Mouse (Mus musculus) adrenal gland, postnatal 36 days (tissue): ENCODE data around the gene Kiss1. TPM values are rescaled to one million over a fixed set of nuclear protein-coding genes. Genes with fewer than 3 reads are reported as not detected.

ENCODE experiments used
- DNase-seq, 2 experiments: peaks; one replicate each; pipeline ENCODE4 v3.0.0; 2021; ENCODE audit warnings: mixed read lengths in 1 of 2
- long read RNA-seq, 2 experiments: library from polyadenylated mRNA; stranded (forward); transcript quantifications; one replicate each; pipeline ENCODE4 v2.0.0; 2021; ENCODE audit warnings: borderline sequencing depth in 2 of 2
- total RNA-seq, 2 experiments: library from RNA; stranded (reverse); gene quantifications; 2 replicates each; pipeline ENCODE4 v1.2.3; 2021

Gene Kiss1
- under 1 TPM in 1 of 2 experiments, not detected in 1; 0.66 TPM for total RNA-seq
- long read RNA-seq, experiment 1 = 0 reads
- long read RNA-seq, experiment 2 = 0 reads

DNA sequence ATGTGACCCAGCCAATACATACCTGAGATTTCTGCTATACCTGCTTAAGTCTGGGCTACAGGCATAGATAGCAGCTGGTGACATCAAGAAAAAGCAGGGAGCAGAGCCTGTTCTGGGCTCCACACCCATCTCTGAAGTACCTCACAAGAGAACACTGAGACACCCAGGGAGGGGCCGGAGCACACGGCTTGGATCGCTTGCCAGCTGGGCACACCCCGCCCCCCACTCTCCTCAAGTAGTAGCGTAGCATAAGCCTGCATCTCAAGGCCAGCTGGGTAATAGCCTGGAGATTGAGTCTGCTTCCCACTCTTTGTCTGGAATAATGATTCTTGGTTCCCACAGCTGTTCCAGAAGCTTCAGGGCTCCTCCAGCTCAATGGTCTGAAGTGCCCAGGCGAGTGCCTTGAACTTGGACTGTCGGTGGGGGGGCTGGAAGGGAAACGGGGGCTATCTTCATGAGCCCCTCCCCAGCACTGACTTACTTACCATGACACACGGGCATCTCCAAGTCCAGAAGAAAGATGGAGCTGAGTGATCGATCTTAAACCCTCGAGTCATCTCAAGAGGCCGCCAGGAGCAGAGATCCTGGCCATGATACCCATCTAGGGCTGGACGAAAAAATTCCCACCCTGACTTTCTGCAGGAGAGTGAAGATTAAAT, at the start of gene Kiss1:
Kiss1 (plus strand) TSS at position 609 of the 659 bp plus-strand sequence.
- peak in 1 of 2 experiments; percentile 50 for DNase-seq

DNA sequence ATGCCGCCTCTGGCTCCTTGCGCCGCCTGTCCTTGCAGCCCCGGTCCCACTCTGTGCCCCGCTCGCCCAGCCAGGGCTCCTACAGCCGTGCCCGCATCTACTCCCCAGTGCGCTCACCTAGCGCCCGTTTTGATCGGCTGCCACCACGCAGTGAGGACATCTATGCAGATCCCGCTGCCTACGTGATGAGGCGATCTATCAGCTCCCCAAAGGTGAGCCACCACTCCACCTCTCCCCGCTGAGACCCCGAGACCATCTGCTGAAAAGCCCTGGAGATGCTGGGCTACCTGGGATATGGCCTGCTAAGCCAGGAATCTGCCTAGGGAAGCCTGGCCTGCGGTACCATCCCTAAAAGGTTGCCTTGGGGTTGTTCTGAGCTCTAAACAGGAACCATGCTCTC, 47.5 kb upstream of the Kiss1 start:
- DNase-seq = no peak

DNA sequence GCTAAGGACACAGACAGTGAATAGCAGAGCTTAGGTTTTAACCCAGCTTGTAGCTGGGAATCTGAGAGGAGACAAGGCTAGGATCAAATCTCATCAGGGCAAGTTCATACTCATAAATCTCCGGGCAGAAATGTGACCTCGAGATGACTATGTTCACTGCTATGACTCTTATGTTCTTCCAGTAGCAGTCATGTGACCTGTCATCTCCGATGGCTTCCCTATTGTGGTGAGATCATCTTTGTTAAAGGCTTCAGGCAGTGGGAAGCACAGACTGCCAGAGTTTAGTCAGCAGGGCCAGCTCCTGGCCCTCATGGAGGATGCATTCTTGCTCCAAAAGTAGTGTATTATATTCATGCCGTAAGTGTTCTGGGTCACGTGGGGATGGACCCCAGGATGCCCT, 44.7 kb upstream of the Kiss1 start:
- peak in 1 of 2 experiments; percentile 20 for DNase-seq

DNA sequence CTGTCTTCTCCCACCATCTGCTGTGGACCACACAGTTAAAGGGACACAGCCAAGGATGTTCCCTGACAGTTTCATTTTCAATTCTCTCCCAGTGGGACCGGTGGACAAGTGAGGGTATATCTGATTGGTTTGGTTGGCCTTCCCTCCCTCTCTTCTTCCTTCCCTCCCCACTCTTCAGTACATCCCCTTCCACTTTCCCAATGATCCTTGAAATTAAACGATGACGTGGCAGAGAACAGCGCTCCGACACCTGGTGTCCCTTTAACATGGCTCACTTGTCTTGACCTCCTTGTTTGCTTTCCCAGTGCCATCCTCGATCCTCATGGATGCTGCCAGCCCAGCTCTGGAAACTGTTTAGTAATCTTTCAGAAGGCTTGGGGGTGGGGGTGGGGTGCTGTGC, 43.1 kb upstream of the Kiss1 start:
- DNase-seq = no peak

DNA sequence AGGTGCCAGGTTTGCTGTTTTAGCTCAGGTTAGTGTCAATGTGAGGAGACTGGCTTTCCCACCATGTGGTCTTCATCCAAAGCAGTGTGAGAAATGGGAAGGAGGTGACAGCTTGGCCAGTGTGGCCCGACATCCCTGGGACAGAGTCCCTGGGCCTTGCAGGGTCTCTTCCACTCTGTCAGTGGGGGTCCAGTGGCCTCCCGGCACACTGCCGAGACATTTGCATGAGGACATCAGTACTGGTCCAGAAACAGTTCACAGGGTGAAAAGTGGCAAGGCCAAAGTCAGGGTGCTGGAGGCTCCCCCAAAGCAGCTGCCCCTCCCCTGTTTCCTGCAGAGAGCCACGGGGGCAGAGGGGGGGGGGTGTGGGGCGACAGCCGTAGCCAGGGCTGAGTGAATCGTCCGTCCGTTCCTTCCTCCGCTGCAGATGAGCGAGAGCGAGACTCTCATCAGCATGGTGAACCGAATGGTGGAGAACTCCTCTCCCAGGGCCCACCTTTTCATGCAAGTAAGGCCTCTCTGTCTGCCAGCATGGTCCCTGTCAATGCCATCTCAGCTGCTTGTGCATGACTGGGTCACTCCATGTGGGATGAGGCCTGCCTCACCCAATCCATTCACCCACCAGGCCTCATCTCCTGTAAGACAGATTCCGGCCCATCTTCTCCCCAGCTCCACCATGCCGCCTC, 42.6 kb upstream of the Kiss1 start:
- DNase-seq = no peak

DNA sequence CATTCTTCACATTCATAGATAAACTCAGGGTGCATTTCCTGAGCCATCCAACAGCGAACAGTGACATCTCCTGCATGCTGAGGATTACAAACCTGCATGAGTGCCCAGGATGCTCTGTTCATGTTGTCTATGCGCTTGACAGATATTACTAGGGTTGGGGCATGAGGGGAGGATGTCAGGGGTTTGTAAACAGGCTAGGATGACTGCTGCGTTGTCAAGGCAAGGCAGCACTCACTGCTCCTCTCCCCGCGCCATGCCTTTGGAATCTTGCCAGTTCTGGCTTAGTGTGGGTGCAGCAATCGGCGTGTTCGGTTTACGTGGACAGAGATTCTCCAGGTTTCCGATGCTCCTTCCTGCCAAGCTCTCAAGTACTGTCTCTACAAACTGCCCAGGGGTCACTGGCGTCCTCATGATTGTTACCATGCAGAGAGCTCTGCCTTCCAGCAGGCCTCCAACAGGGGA, 42.0 kb upstream of the Kiss1 start:
- no peak for DNase-seq

DNA sequence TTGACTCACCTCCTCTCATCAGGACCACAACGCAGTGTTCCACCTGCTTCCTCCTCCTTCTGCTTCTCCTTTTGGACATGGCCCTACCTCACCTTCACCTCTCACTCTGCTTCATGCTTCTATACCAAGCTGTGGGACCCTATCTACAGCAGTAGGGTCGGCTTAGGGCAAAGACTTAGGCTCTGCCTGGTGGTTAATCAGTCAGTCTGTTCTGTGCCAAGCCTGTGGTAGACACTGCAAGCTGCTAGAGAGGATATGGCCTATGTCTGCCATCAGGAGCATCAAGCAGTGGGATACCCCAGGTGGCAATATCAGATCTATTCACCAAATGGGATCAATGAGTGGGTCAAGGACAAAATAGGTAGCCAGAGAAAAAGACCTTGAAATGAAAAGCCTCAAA, 41.1 kb upstream of the Kiss1 start:
- no peak for DNase-seq

DNA sequence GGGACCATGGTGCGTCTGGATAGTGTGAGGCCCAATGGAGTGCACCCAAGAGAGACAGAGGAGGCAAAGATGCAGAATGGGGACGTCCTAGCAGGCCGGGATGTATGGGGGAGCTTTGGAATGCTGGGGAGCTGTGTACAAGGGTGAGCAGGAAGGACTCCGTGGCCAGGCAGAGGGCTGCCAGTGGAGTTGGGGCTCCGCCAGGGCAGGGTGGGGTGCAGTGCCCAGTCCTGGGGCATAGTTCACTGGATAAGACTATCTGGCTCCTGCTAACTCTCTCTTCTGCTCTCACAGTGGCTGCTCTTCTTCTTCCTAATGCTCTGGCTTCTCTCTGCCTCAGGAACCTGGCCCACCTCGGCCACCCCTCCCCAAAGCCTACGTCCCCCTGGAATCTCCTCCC, 35.8 kb upstream of the Kiss1 start:
- peak in 1 of 2 experiments; percentile 35 for DNase-seq

DNA sequence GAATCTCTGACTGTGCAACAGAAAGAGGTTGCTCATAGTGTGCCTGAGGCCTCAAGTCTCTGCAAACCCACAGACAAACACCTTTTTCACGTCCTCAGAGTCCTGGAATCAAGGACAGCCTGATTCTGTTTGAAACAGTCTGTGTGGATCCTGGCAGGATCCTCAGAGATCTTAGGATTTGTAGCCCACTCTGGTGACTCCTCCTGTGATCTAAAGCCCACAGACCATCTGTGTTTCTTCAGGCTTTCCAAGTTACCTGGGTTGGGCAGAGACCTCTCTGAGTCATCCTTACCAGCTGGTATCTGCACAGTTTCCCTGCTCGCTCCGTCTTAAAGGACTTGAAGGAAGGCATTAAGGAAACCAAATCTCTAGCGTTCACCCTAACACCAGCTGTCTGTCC, 34.6 kb upstream of the Kiss1 start:
- DNase-seq = no peak

DNA sequence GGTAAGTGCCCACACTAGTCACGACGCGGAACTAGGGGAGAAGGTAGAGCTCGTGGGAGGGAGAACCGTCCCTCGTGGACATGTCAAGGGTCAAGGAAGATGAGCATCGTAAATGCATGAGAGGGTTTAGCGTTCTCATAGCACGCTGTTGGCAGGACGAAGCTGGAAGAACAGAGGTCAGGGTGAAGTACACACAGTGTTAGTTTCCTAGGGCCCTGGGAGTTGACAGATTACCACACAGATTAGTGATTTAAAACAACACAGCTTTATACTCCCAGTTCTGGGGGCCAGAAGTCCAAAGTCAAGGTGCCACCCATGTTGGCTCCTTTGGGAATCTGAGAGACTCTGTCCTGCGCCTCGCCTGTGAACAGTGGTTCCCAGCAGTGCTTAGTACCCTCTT, 33.8 kb upstream of the Kiss1 start:
- DNase-seq = no peak

DNA sequence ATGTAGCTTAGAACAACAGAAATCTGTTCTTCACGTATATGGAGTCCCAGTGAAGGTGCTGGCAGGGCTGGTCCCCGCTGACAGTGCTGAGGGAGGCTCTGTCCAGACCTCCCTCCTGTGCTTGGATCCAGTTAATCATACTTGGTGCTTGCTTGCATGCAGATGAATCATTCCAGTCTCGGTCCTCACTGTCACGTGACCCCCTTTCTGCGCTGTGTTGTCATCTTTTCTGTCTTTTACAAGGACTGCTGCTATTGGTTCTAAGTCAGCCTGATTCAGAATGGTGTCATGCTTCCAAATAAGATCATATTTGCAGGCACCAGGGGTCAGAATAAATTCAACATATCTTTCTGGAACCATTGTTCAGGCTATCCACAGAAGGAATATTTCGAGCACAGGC, 29.8 kb upstream of the Kiss1 start:
- DNase-seq = peak; percentile 35 to 54

DNA sequence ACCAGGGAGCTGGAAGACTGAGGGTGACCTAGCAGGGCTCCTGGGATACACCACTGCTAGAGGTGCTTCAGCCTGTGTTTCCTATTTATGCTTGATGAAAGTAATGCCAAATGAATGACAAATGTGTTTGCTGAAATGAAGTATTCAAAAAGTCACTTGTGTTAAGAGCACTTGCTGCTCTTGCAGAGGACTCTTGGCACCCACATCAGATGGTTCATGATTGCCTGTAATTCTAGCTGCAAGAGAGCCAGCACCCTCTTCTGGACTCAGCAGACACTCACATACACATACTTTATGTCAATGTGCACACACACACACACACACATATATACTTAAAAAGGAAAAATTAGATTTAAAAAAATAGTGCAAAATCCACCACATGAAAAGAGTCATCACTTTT, 29.1 kb upstream of the Kiss1 start:
- DNase-seq = no peak

DNA sequence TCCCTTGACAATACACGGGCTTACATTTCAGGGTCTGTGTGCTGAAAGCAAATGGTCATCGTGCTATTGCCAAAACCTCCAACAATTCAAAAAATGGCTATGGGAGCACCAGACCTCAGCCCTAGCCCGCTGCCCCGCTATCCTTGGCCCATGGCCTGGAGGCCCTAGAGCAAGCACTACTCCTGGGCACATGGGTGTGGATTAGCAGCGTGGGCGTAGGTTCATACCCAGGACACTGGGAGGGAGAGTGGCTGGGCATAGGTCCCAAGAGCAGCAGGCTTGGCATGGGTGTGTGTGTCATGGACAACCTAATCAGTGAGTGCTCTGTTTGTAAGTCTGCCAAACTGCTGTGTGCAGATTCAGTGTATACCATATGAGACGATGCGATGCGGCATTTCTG, 25.3 kb upstream of the Kiss1 start:
- peak in 1 of 2 experiments; percentile 21 for DNase-seq

DNA sequence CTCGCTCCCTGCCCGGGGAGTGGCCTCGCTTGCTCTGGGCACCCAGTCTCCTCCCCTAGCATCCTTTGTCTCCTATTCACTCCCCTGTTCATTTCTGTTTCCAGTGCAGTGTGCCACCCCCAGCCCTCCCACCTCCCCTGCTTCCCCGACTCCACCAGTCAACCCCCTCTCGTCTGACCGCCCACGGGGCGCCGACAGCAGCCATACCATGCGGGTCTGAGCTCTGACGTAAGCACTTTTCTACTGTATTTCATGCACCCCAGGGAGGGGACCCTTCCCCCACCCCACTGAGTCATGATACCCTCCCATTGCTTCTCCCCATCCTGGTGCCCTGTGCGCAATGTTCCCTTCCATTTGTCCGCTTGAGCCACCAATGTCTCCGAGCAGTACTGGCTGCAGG, 22.9 kb upstream of the Kiss1 start:
- DNase-seq = no peak

DNA sequence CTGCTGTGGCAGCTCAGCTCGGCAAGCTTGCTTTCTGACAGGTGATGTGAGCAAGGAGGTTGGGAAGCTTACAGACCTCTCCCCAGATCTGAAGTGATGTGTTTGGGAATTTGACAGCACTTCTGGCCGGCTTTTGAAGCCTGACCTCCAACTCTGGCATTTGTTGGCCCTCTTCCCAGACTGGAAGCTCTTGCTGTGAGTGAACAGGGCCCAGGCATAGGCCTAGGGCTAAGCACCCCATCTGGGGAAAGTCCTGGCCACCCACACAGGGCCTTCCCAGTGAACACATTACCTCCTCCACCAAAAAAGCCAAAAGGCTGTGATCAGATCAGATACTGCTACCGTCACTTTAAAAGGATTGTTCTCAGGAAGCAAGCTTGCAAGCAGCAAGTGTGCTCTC, 19.1 kb upstream of the Kiss1 start:
- DNase-seq = peak; percentile 87 to 88

DNA sequence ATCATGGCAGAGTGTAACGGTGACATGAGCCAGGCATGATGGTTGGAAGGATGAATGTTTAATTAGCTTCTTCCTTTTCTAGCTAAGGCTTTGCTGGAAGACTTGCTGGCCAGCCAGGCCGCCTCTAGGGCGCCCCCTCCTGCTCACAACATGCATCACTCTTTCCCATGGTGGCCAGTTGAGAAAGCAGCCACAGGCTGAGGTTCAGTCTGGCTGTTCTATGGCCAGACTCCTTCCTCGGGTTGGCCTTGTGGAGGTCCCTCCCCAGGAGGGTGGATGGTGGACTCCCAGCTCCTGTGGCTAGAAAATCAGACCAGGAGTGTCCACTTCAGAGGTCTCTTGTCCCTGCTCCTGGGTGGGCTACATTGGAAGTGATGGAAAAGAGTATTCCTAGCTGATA, 14.8 kb upstream of the Kiss1 start:
- peak; percentile 86 to 91 for DNase-seq

DNA sequence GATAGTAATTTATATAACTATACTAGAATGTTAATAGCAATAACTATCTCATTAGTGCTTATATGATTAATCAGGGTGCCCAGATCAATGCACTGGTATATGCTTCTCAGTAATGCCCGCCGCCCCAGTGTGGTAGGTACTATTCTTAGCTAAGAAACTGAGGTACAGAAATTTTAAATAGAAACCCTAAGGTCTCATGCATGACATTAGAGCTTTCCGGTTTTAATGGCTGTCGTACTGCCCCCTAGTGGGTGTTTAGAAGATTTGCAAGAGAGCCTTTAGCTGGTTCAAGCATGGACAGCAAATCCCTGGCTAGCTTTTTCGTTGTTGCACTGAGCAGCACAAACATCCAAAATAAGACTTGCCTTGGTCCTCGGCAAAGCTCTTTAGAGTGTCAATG, 14.4 kb upstream of the Kiss1 start:
- peak in 1 of 2 experiments; percentile 33 for DNase-seq

DNA sequence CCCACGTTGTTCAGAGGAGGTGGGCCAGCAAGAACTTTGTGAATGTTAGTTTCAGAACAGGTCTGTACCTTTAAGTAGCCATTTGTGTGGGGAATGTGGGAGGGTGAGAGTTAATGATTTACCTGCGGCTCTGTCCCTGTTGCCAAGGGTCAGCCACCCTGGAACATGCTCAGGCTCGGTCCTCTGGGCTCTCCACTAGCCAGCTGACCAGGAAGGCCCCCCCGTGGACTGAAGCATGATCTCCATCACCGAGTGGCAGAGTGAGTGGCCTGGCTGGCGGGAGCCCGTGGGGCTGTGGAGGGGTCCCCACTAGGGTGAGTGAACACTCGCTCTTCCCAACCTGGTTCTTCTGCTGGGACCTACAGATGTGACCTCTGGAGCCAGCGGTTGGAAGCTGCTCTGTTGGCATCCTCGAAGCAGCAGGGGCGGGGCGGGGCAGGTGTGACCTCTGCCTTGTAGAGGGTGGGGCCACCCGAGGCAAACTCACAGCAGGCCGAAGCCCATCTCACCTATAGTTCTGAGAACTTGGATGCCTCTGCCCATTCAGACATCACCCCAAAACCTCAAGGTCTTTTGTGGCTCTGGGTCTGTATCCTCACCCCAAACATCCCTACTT, 11.9 kb upstream of the Kiss1 start, which contains the start of gene Golt1a:
Golt1a (plus strand) TSS at position 149 of the 616 bp plus-strand sequence.
- DNase-seq = no peak

DNA sequence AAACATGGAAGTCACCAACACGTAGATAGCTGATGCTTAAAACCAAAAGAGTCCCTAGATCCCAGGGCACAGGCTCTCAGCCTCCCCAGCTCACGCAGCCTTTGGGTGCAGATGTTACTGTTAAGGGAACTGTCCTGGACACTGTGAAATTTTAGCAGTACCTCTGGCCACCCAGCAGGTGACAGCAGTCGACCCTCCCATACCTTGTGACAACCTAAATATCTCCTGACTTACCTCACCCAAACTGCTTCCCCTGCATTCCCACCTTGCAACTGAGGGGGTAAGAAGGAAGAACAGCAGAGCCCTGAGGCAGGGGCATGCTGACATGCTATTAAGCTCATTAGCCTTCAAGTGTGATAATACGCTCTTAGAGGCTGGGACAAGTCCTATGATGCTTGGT, 10.4 kb upstream of the Kiss1 start:
- DNase-seq = no peak

DNA sequence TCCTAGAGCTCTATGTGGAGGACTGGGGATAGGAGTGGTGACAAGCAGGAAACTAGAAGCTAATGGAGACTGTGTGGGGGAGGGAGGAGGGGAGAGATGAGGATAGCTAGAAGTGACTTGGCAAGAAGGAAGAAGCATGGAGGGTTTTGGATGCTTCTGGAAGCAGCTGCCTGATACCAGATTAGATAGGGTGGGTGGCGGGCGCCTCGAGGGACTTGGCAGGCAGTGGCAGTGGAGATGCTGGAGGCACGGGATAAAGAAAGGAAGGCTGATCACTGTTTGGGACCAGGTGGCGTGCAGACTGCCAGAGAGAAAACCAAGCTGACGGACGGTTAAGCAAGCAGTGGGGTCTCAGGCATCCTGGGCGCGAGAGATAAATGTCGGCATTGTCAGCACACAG, 9.7 kb upstream of the Kiss1 start:
- no peak for DNase-seq

DNA sequence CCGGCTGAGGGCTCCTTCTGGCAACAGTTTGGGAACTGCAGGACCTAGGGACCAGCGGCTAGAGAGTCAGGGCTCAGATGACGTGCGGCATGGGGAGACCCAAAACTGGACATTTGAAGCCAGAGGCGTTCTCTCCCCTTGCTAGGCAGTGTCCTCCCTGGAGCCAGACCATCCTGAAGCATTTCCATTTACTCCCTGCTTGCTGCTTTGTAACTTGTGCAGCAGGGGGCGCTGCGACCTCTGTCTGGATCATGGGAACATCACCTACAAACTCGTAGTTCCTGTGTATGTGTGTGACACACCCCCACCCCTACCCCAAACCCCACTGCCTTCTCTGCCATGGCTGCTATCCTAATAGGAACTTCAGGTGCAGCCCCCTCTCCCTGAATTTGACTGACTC, 7.3 kb upstream of the Kiss1 start:
- peak; percentile 71 to 86 for DNase-seq

DNA sequence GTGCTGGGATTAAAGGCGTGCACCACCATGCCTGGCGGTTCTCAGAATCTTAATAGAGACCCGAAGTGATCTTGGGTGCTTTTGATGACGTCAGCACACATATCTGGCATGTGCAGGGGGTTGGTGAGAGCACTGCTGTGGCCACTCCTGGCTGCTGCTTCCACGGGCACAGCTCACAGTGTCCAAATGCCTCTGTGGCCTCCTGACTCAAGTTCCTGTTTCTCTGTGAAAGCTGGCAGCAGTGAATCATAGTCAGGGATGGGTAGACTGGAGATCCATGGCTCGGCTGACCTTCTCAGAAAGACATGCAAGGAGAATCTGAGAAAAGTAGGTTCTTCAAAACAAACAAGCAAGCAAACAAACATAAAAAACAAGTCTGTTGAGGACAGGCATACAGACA, 5.9 kb upstream of the Kiss1 start:
- DNase-seq = peak; percentile 37 to 39

DNA sequence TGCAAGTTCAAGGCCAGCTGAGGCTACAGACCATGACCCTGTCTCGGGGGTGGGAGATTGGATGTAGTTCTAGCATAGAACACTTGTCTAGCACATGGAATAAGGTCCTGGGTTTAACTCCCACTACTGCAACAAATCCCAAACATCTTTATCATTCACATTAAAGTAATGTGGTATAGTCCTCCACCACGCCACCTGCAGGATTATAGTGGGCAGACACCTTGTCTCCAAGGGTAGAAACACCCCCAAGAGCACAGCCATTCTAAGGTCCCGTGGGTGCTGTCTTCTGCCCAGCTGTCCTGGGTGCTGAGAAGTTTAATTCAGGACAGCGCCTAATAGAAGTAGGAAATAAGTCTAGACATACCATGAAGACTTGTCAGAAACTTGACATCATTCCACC, 5.1 kb upstream of the Kiss1 start:
- DNase-seq = no peak
